Mouse (Mus musculus) heart, embryonic 16.5 days (tissue): ENCODE results near the gene Mapk10. TPM values are rescaled to one million over a fixed set of nuclear protein-coding genes. Genes with fewer than 3 reads are reported as not detected.

Experiments
- ATAC-seq: fragments of 200-750 bp; cut with Nextera tagmentation; replicated peaks from 2 replicates; pipeline ENCODE4 v1.8.0; 2017; ENCODE audit warnings: moderate number of reproducible peaks; ENCODE audit not compliant: insufficient read depth, low FRiP score; ENCODE audit errors: extremely low read depth
- H3K27ac ChIP-seq: fragments of 300-500 bp; sonication (generic); 2 replicates; pipeline ENCODE4 v1.5.1; 2014; ENCODE audit warnings: mild to moderate bottlenecking, low read length, control low read depth, moderate library complexity
- H3K27me3 ChIP-seq: fragments of 300-500 bp; sonication (generic); 2 replicates; pipeline ENCODE4 v1.6.1; 2014; ENCODE audit warnings: low read length, mixed read lengths; ENCODE audit not compliant: control insufficient read depth, insufficient read depth
- H3K36me3 ChIP-seq: fragments of 300-500 bp; sonication (generic); 2 replicates; pipeline ENCODE4 v1.6.1; 2014; ENCODE audit not compliant: control insufficient read depth, insufficient read depth
- H3K4me1 ChIP-seq: fragments of 300-500 bp; sonication (generic); 2 replicates; pipeline ENCODE4 v1.6.1; 2014; ENCODE audit warnings: low read length, mixed read lengths; ENCODE audit not compliant: control insufficient read depth, insufficient read depth
- H3K4me2 ChIP-seq: fragments of 300-500 bp; sonication (generic); 2 replicates; pipeline ENCODE4 v1.6.1; 2014; ENCODE audit warnings: low read depth, mild to moderate bottlenecking, control low read depth, low read length
- H3K4me3 ChIP-seq: fragments of 300-500 bp; sonication (generic); 2 replicates; pipeline ENCODE4 v1.5.1; 2014; ENCODE audit warnings: mild to moderate bottlenecking, control low read depth, low read length
- H3K9ac ChIP-seq: fragments of 300-500 bp; sonication (generic); 2 replicates; pipeline ENCODE4 v1.6.1; 2014; ENCODE audit warnings: low read length, control low read depth
- H3K9me3 ChIP-seq: fragments of 300-500 bp; sonication (generic); replicated peaks from 2 replicates; pipeline ENCODE4 v1.6.1; 2016; ENCODE audit warnings: low read length; ENCODE audit not compliant: control insufficient read depth
- WGBS: fragments of 180-500 bp; shearing (Covaris S2); extraction: QIAGEN DNeasy Blood & Tissue Kit; methylation state at CpG from one replicate; pipeline ENCODE4 v1.1.7; 2014; 5-methylcytosine and 5-hydroxymethylcytosine counted together
- polyA plus RNA-seq: library from polyadenylated mRNA; unstranded; fragments of >200 nt; fragmentation: Nextera tagmentation; extraction: Ambion mirVana; gene quantifications from 2 replicates; pipeline ENCODE4 v1.2.1, GENCODE M21; 2015

Gene Mapk10
- polyA plus RNA-seq, 1 experiment from 2014 or later, result 3.6 TPM

DNA sequence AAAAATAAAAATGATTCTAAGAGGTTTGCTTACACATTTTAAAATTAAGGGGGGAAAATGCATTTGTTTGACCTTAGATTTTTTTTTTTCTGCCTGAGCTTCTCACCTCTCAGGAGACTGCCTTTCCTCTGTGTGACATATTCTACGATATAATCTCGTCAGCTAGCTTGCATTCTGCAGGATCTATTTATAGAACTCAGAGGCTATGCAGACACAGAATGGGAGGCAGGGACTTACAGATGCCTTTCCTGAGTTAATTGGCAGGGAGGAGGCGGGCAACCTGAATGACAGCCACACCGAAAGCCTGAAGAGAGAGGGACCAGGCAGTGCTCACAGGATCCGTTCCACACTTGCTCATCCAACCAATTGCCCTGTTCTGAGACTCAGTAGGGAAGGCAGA is 34.1 kb downstream of the Mapk10 start:
- H3K27me3 ChIP-seq, result no peaks in the 10 kb centered on the region
- H3K9ac ChIP-seq, result no peak overlapping the region
- H3K36me3 ChIP-seq, result no peaks in the 10 kb centered on the region
- no peaks in the 10 kb centered on the region for H3K9me3 ChIP-seq
- H3K4me3 ChIP-seq, result no peak overlapping the region
- WGBS, result 11% methylated on average over 5 of the region's 5 CpGs
- H3K4me2 ChIP-seq, result peak overlapping the region; percentile 15; the same call in 1 of the 2 replicates
- peak overlapping the region; percentile 58 for H3K27ac ChIP-seq
- ATAC-seq, result peak; percentile 95
- peaks cover 12% of the 10 kb centered on the region for H3K4me1 ChIP-seq

DNA sequence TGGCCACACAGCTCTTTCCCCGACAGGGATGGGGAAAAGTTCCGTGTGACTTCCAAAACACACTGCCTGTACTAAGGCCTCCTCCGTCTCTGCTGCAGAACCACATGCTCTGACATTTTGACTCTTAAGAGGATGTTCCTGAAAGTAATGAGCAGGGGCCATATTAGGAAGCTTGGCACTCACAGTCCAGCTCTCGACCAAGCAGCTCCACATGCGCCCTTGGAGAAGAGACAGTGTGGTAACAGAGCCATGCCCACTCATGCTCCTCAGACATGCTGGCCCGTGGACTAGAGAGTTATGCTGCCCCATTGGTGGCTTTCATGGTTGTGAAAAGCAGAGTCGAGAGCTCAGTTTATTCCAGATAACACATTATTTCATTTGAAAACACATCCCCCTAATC is 35.1 kb downstream of the Mapk10 start:
- no peak for ATAC-seq
- Histone ChIP-seq H3K4me3 (no peak overlapping the region), H3K4me1 (peaks cover 12% of the 10 kb centered on the region), H3K27me3 (no peaks in the 10 kb centered on the region), H3K36me3 (no peaks in the 10 kb centered on the region), H3K4me2 (no peak overlapping the region), H3K9me3 (no peaks in the 10 kb centered on the region), H3K9ac (no peak overlapping the region), H3K27ac (no peak overlapping the region)
- 73% methylated on average over 7 of the region's 7 CpGs for WGBS

DNA sequence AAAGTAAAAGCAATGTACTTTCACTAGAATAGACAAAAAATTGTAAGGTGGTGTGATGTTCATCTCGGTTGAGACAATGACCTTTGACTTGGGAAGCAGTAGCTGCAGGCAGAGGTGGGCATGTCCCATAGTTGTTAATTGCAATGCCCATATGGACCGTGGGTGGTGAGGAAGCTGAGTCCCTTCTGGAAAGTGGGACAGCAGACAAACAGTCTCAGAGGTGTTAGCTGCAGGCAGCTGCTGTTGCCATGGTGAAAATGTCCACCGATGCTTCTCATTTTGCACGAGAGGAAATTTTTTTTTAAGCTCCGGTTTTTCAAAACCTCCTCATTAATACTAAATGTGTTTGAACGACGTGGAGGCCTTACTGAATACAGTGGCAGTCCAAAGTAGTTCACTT is 36.5 kb downstream of the Mapk10 start:
- no peak overlapping the region for H3K27ac ChIP-seq
- H3K36me3 ChIP-seq, result no peaks in the 10 kb centered on the region
- H3K9me3 ChIP-seq, result peaks cover 4% of the 10 kb centered on the region
- no peaks in the 10 kb centered on the region for H3K27me3 ChIP-seq
- H3K9ac ChIP-seq, result no peak overlapping the region
- no peak for ATAC-seq
- no peak overlapping the region for H3K4me3 ChIP-seq
- H3K4me2 ChIP-seq, result no peak overlapping the region
- H3K4me1 ChIP-seq, result peaks cover 12% of the 10 kb centered on the region
- 59% methylated on average over 7 of the region's 7 CpGs for WGBS

DNA sequence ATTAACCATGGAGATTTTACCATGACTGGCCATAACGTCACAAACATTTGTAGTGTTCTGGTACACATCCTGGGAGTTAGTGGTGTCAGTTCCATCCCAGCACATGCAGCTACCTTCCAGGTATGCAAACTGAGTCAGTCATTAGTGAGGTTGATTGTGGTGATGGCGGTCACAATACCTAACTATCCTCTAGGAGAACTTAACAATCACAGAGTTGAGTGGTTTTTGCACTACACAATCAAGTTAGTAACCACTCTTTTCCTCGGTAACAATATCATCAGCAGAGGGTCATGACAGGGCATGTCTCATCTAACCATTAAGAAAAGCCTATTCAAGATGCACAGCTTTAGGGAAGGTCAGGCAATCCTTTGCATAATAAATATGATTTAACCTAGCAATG is 39.9 kb downstream of the Mapk10 start:
- WGBS, result 81% methylated on average over 3 of the region's 3 CpGs
- no peak overlapping the region for H3K9ac ChIP-seq
- H3K4me2 ChIP-seq, result no peak overlapping the region
- no peak for ATAC-seq
- H3K27ac ChIP-seq, result no peak overlapping the region
- H3K9me3 ChIP-seq, result peaks cover 7% of the 10 kb centered on the region
- no peaks in the 10 kb centered on the region for H3K27me3 ChIP-seq
- peaks cover 1% of the 10 kb centered on the region; the same call in 1 of the 2 replicates for H3K4me1 ChIP-seq
- no peaks in the 10 kb centered on the region for H3K36me3 ChIP-seq
- H3K4me3 ChIP-seq, result no peak overlapping the region

DNA sequence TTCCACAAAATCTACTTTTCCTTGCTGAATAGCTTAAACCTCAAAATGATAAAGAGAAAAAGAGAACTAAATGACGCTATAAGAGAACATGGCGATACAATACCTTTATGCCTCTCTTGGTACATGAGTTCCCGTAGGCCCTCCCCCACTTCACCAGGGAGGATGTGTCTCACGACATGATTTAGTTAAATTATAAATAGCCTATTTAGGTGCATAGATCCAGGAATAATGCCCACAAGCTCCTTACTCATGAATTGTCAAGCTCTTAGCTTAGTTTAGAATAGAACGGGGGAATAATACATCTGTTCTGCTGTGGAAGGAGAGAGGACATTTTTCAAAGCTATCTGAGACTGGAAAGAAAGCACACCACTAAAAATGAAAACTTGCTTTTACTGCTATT is 43.8 kb downstream of the Mapk10 start:
- H3K4me3 ChIP-seq, result no peak overlapping the region
- no peaks in the 10 kb centered on the region for H3K4me1 ChIP-seq
- no peak overlapping the region for H3K27ac ChIP-seq
- H3K27me3 ChIP-seq, result no peaks in the 10 kb centered on the region
- no peak overlapping the region for H3K9ac ChIP-seq
- peaks cover 7% of the 10 kb centered on the region for H3K9me3 ChIP-seq
- 76% methylated on average over 5 of the region's 5 CpGs for WGBS
- no peak for ATAC-seq
- H3K36me3 ChIP-seq, result no peaks in the 10 kb centered on the region
- no peak overlapping the region for H3K4me2 ChIP-seq

DNA sequence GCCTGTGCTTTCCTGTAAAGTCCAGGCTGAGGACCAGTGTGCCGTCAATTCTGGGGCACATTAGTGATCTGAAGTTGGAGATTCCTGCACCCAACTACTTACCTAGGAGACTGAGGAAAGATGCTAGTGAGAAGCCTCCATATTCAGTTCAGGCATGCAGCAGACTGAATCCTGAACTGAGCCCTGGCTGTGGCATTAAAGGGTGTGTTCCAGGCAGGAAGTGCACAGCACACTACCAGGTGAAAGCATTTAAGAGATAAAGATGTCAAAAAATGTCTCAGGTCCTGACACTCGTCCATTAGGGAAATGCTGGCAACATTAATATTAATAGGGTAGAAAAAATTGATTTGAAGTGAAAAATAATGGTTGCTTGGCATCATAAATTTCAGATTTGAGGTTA is 44.4 kb downstream of the Mapk10 start:
- no peaks in the 10 kb centered on the region for H3K27me3 ChIP-seq
- peaks cover 7% of the 10 kb centered on the region for H3K9me3 ChIP-seq
- no peak overlapping the region for H3K27ac ChIP-seq
- ATAC-seq, result no peak
- no peak overlapping the region for H3K4me2 ChIP-seq
- no peaks in the 10 kb centered on the region for H3K4me1 ChIP-seq
- H3K36me3 ChIP-seq, result no peaks in the 10 kb centered on the region
- H3K4me3 ChIP-seq, result no peak overlapping the region
- no peak overlapping the region for H3K9ac ChIP-seq
- WGBS, result 74% methylated on average over 2 of the region's 2 CpGs

DNA sequence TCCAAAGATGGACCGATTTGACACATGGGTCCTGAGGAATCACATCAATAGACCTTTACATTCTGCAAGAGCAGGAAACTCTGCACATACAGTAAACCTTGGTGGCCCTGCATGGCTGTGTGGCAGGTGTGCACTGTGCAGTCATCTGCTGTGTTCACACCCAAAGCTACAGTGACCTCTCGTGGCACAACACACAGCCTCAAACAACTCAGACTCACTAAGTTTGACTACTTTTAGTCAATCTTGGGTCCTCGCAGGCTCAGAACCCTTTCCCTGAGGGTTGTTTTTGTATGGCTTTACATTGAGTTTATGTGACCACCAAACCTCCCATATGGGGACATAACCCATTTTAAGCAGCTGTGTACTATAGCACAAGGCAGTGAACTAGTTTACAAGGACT is 47.1 kb downstream of the Mapk10 start:
- Histone ChIP-seq H3K4me1 (no peaks in the 10 kb centered on the region), H3K27ac (no peak overlapping the region), H3K4me2 (no peak overlapping the region), H3K9me3 (no peaks in the 10 kb centered on the region), H3K9ac (no peak overlapping the region), H3K27me3 (no peaks in the 10 kb centered on the region), H3K36me3 (no peaks in the 10 kb centered on the region), H3K4me3 (no peak overlapping the region)
- no peak for ATAC-seq
- WGBS, result 80% methylated on average over 3 of the region's 3 CpGs

DNA sequence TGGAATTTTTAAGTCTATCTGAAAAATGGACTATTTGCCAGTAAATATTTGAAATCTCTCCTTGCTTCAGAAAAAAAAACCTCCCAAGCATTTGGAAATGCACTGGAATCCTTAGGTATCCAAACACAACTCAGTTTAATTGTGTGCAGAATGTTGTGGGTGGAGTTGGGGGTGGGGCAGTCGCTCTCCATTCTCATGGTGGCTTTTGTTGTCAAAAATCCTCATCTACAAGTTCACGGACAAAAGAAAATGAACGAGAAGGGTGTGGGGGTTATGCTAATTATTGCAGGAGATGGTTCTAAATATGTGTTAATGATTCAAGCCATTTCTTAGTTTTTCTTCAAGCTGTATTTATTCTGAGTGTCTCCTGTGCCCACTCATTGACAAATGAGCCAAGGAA is 49.6 kb downstream of the Mapk10 start:
- Histone ChIP-seq H3K4me2 (no peak overlapping the region), H3K9me3 (no peaks in the 10 kb centered on the region), H3K27ac (no peak overlapping the region), H3K9ac (no peak overlapping the region), H3K27me3 (no peaks in the 10 kb centered on the region), H3K36me3 (no peaks in the 10 kb centered on the region), H3K4me3 (no peak overlapping the region), H3K4me1 (no peaks in the 10 kb centered on the region)
- 68% methylated on average over 3 of the region's 3 CpGs for WGBS
- no peak for ATAC-seq

DNA sequence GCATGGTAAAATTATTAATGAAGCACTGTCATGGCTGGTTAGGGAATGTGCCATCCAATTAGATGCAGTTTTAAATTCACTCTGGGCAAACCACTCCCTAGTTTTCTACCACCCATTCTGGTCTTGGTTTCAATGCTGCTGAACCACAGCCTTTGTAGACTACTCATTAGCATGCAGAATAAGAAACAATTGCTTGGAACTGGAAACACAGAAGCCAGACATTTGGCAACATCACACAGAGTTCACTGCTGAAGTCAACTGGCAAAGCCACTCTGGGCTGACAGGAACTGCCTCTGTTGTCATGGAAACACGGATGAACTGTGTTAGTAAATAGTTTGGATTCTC is 50.0 kb downstream of the Mapk10 start:
- Histone ChIP-seq H3K4me1 (no peaks in the 10 kb centered on the region), H3K4me2 (no peak overlapping the region), H3K9ac (no peak overlapping the region), H3K9me3 (no peaks in the 10 kb centered on the region), H3K36me3 (no peaks in the 10 kb centered on the region), H3K27ac (no peak overlapping the region), H3K27me3 (no peaks in the 10 kb centered on the region), H3K4me3 (no peak overlapping the region)
- no peak for ATAC-seq
- 30% methylated on average over 1 of the region's 1 CpGs for WGBS
